ENCODE assay signal across 8 mouse cellular contexts in the genomic region with DNA sequence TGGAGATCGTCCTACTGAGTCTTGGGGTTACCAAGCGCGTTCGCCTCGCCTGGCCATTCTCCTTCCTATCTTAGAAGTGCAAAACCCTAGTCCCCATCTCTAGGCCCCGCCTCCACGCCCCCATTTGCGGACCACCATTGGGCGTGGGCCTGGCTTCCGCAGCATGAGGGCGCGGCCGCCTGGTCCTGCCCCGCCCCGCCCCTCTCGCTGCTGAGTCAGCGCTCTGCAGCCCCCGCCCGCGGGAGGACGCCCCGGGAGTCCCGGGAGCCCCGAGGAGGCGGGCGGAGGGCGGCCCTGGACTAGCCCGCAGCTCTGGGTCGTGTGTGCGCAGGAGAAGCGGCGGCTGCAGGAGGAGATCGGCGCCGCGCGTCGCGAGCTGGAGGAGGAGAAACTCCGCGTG. TPM values are rescaled to one million over a fixed set of nuclear protein-coding genes. Genes with fewer than 3 reads are reported as not detected.
DNase-seq lines count a peak whose midpoint lies in the region; ATAC-seq and TF ChIP-seq lines count a peak whose summit lies in the region.

No protein-coding gene starts in this region.

- WGBS in lung, embryonic 15.5 days: 2% methylated on average over 41 of the region's 41 CpGs
- WGBS in lung, adult 2 months: 3% methylated on average over 41 of the region's 41 CpGs
- 1% methylated on average over 41 of the region's 41 CpGs for WGBS in heart, embryonic 15.5 days
- WGBS in neural tube, embryonic 13.5 days: under 1% methylated on average over 41 of the region's 41 CpGs

- DNase-seq in lung, adult 2 months: no peak
- DNase-seq in brain, embryonic 14.5 days (ENCODE audit: low read depth): peak; percentile 84
- peak; percentile 76 for DNase-seq in liver
- no peak for DNase-seq in layer of hippocampus, adult 8-10 months (ENCODE audit: low spot score in 2 of 2)

- H3K27ac ChIP-seq in lung, embryonic 15.5 days: no peak overlapping the region
- H3K27ac ChIP-seq in heart, embryonic 15.5 days: no peak overlapping the region
- no peak overlapping the region for H3K27ac ChIP-seq in neural tube, embryonic 13.5 days (replicated peaks)

- no peaks in the 10 kb centered on the region for H3K9me3 ChIP-seq in lung, embryonic 15.5 days
- H3K9me3 ChIP-seq in heart, embryonic 15.5 days (replicated peaks): no peaks in the 10 kb centered on the region
- no peaks in the 10 kb centered on the region for H3K9me3 ChIP-seq in neural tube, embryonic 13.5 days

- peak; percentile 71; the same call in 1 of the 2 replicates for ATAC-seq in lung, embryonic 15.5 days (ENCODE audit: borderline replicate concordance, extremely low read depth, low FRiP score, low TSS enrichment)
- ATAC-seq in heart, embryonic 15.5 days (replicated peaks; ENCODE audit: insufficient number of reproducible peaks, insufficient read depth, low FRiP score, low read depth): no peak; the same call in 1 of the 2 replicates
- peak; percentile 78 for ATAC-seq in neural tube, embryonic 13.5 days (ENCODE audit: low read depth)
- no peak for ATAC-seq in erythroblast, adult 5-6 weeks (replicated peaks; ENCODE audit: low FRiP score, poor library complexity, severe bottlenecking)

- no peak for TF ChIP-seq CTCF in lung, adult 2 months (IDR thresholded peaks at IDR 0.05; ENCODE audit: insufficient read depth, low read length)
- TF ChIP-seq CTCF in brain, embryonic 14.5 days (IDR thresholded peaks at IDR 0.05; ENCODE audit: borderline replicate concordance, extremely low read depth, insufficient read depth, insufficient read length): no peak

- peaks cover 45% of the 10 kb centered on the region for H3K4me1 ChIP-seq in lung, embryonic 15.5 days
- H3K4me1 ChIP-seq in lung, adult 2 months (ENCODE audit: control insufficient read depth, insufficient read depth, low read length): no peaks in the 10 kb centered on the region; the same call in none of the 2 replicates
- peaks cover 46% of the 10 kb centered on the region for H3K4me1 ChIP-seq in heart, embryonic 15.5 days (replicated peaks)
- H3K4me1 ChIP-seq in neural tube, embryonic 13.5 days (replicated peaks): 0 out of 2 replicates have a peak, but pooled peaks cover 16% of the 10 kb centered on the region

- H3K27me3 ChIP-seq in lung, embryonic 15.5 days: peaks cover 38% of the 10 kb centered on the region
- H3K27me3 ChIP-seq in heart, embryonic 15.5 days: peaks cover 53% of the 10 kb centered on the region
- peaks cover 65% of the 10 kb centered on the region for H3K27me3 ChIP-seq in neural tube, embryonic 13.5 days

- H3K9ac ChIP-seq in lung, embryonic 15.5 days: peak overlapping the region; percentile 14
- peak overlapping the region; percentile 43; the same call in 1 of the 2 replicates for H3K9ac ChIP-seq in heart, embryonic 15.5 days
- H3K9ac ChIP-seq in neural tube, embryonic 13.5 days: peak overlapping the region; percentile 73

- H3K4me3 ChIP-seq in lung, embryonic 15.5 days: peak overlapping the region; percentile 42
- H3K4me3 ChIP-seq in lung, adult 2 months (replicated peaks; ENCODE audit: extremely low read depth, low read depth, low read length): no peak overlapping the region
- peak overlapping the region; percentile 54 for H3K4me3 ChIP-seq in heart, embryonic 15.5 days
- H3K4me3 ChIP-seq in neural tube, embryonic 13.5 days: peak overlapping the region; percentile 49

- TF ChIP-seq POLR2A in lung, adult 2 months (IDR thresholded peaks at IDR 0.05; ENCODE audit: borderline replicate concordance, extremely low read depth, low read depth, low read length): no peak
- no peak for TF ChIP-seq POLR2A in brain, embryonic 14.5 days (IDR thresholded peaks at IDR 0.05; ENCODE audit: borderline replicate concordance, extremely low read depth, insufficient read depth, insufficient read length, poor library complexity, severe bottlenecking)

- peak overlapping the region; percentile 73 for H3K4me2 ChIP-seq in lung, embryonic 15.5 days
- peak overlapping the region; percentile 85 for H3K4me2 ChIP-seq in heart, embryonic 15.5 days
- H3K4me2 ChIP-seq in neural tube, embryonic 13.5 days: peak overlapping the region; percentile 80

- H3K36me3 ChIP-seq in lung, embryonic 15.5 days: no peaks in the 10 kb centered on the region
- H3K36me3 ChIP-seq in heart, embryonic 15.5 days: no peaks in the 10 kb centered on the region
- H3K36me3 ChIP-seq in neural tube, embryonic 13.5 days: no peaks in the 10 kb centered on the region

RNA-seq across cellular contexts. Expression of gene Palm3, which starts 4.6 kb away (rescaled TPM):
- polyA plus RNA-seq in lung, embryonic 15.5 days (2015; fragmentation: Nextera tagmentation; extraction: Ambion mirVana): 6.0 and 6.7 TPM in 2 replicates
- polyA plus RNA-seq in lung, adult 2 months (2012; rRNA removed): 0.42 and 0.89 TPM in 2 replicates
- 1.3 and 3.7 TPM in 2 replicates for polyA plus RNA-seq in brain, embryonic 14.5 days (2012; rRNA removed)
- 1.2 and 1.9 TPM in 2 replicates for polyA plus RNA-seq in heart, embryonic 15.5 days (2015; fragmentation: Nextera tagmentation; extraction: Ambion mirVana)
- polyA plus RNA-seq in neural tube, embryonic 13.5 days (2015; fragmentation: Nextera tagmentation; extraction: Ambion mirVana): 7.4 and 8.5 TPM in 2 replicates
- total RNA-seq in erythroblast, adult 5-6 weeks (2015; ENCODE audit: low replicate concordance): not detected in 2 replicates
- total RNA-seq in erythroblast, adult 5-6 weeks (2017; ENCODE audit: low replicate concordance): not detected in 2 replicates
- total RNA-seq in layer of hippocampus, adult 8-10 months (2022): 1 to 10 TPM; 3.3 to 5.0 (median 4.2) TPM

RNA-seq across cellular contexts. Expression of gene 2210011C24Rik, which starts 13.9 kb away (rescaled TPM):
- polyA plus RNA-seq in lung, embryonic 15.5 days (2015; fragmentation: Nextera tagmentation; extraction: Ambion mirVana): 2.2 and 2.6 TPM in 2 replicates
- polyA plus RNA-seq in lung, adult 2 months (2012; rRNA removed): 29.5 and 57.0 TPM in 2 replicates
- 0.07 and 0.35 TPM in 2 replicates for polyA plus RNA-seq in brain, embryonic 14.5 days (2012; rRNA removed)
- 0.31 and 0.57 TPM in 2 replicates for polyA plus RNA-seq in heart, embryonic 15.5 days (2015; fragmentation: Nextera tagmentation; extraction: Ambion mirVana)
- polyA plus RNA-seq in neural tube, embryonic 13.5 days (2015; fragmentation: Nextera tagmentation; extraction: Ambion mirVana): 1.0 TPM in 1 of 2 replicates, not detected in the other
- not detected in 2 replicates for total RNA-seq in erythroblast, adult 5-6 weeks (2015; ENCODE audit: low replicate concordance)
- total RNA-seq in erythroblast, adult 5-6 weeks (2017; ENCODE audit: low replicate concordance): not detected in 2 replicates
- total RNA-seq in layer of hippocampus, adult 8-10 months (2022): 1 to 10 TPM; 1.0 to 2.3 (median 1.5) TPM

RNA-seq across cellular contexts. Expression of gene Il27ra, which starts 16.5 kb away (rescaled TPM):
- polyA plus RNA-seq in lung, embryonic 15.5 days (2015; fragmentation: Nextera tagmentation; extraction: Ambion mirVana): 1.4 and 2.2 TPM in 2 replicates
- 7.5 and 8.4 TPM in 2 replicates for polyA plus RNA-seq in lung, adult 2 months (2012; rRNA removed)
- polyA plus RNA-seq in brain, embryonic 14.5 days (2012; rRNA removed): 0.48 and 0.50 TPM in 2 replicates
- polyA plus RNA-seq in heart, embryonic 15.5 days (2015; fragmentation: Nextera tagmentation; extraction: Ambion mirVana): 5.4 and 6.6 TPM in 2 replicates
- polyA plus RNA-seq in neural tube, embryonic 13.5 days (2015; fragmentation: Nextera tagmentation; extraction: Ambion mirVana): 0.43 and 0.56 TPM in 2 replicates
- total RNA-seq in erythroblast, adult 5-6 weeks (2015; ENCODE audit: low replicate concordance): 0.63 and 0.96 TPM in 2 replicates
- total RNA-seq in erythroblast, adult 5-6 weeks (2017; ENCODE audit: low replicate concordance): 0.17 TPM in 1 of 2 replicates, not detected in the other
- 1 to 10 TPM; 1.5 to 2.7 (median 1.8) TPM for total RNA-seq in layer of hippocampus, adult 8-10 months (2022)

RNA-seq across cellular contexts. Expression of gene Rln3, which starts 18.9 kb away (rescaled TPM):
- polyA plus RNA-seq in lung, embryonic 15.5 days (2015; fragmentation: Nextera tagmentation; extraction: Ambion mirVana): not detected in 2 replicates
- polyA plus RNA-seq in lung, adult 2 months (2012; rRNA removed): 0.22 and 0.71 TPM in 2 replicates
- polyA plus RNA-seq in brain, embryonic 14.5 days (2012; rRNA removed): 0.21 and 0.36 TPM in 2 replicates
- 0.39 TPM in 1 of 2 replicates, not detected in the other for polyA plus RNA-seq in heart, embryonic 15.5 days (2015; fragmentation: Nextera tagmentation; extraction: Ambion mirVana)
- polyA plus RNA-seq in neural tube, embryonic 13.5 days (2015; fragmentation: Nextera tagmentation; extraction: Ambion mirVana): not detected in 2 replicates
- not detected in 2 replicates for total RNA-seq in erythroblast, adult 5-6 weeks (2015; ENCODE audit: low replicate concordance)
- not detected in 2 replicates for total RNA-seq in erythroblast, adult 5-6 weeks (2017; ENCODE audit: low replicate concordance)
- not detected for total RNA-seq in layer of hippocampus, adult 8-10 months (2022)

RNA-seq across cellular contexts. Expression of gene 1700067K01Rik, which starts 24.6 kb away (rescaled TPM):
- polyA plus RNA-seq in lung, embryonic 15.5 days (2015; fragmentation: Nextera tagmentation; extraction: Ambion mirVana): 0.93 and 0.98 TPM in 2 replicates
- 0.35 and 0.36 TPM in 2 replicates for polyA plus RNA-seq in lung, adult 2 months (2012; rRNA removed)
- 0.27 and 0.37 TPM in 2 replicates for polyA plus RNA-seq in brain, embryonic 14.5 days (2012; rRNA removed)
- 0.74 and 0.90 TPM in 2 replicates for polyA plus RNA-seq in heart, embryonic 15.5 days (2015; fragmentation: Nextera tagmentation; extraction: Ambion mirVana)
- polyA plus RNA-seq in neural tube, embryonic 13.5 days (2015; fragmentation: Nextera tagmentation; extraction: Ambion mirVana): 0.62 and 0.87 TPM in 2 replicates
- total RNA-seq in erythroblast, adult 5-6 weeks (2015; ENCODE audit: low replicate concordance): 1.3 TPM in 1 of 2 replicates, not detected in the other
- total RNA-seq in erythroblast, adult 5-6 weeks (2017; ENCODE audit: low replicate concordance): 0.51 and 2.6 TPM in 2 replicates
- total RNA-seq in layer of hippocampus, adult 8-10 months (2022): under 1 TPM in 1 of 4 experiments, not detected in 3; 0.39 TPM

Comparison
In these comparisons a context has a peak if more than half of its experiments do, and no peak if none do; other contexts are left out.
1. ATAC-seq: peak in lung, embryonic 15.5 days (single experiment) and neural tube, embryonic 13.5 days (single experiment); none in heart, embryonic 15.5 days (single experiment) and erythroblast, adult 5-6 weeks (single experiment).
2. H3K9ac ChIP-seq: peak in every context shown above with its lines; median percentile 73 in neural tube, embryonic 13.5 days; 43 in heart, embryonic 15.5 days; 14 in lung, embryonic 15.5 days.
3. DNase-seq: peak in brain, embryonic 14.5 days (single experiment) and liver (single experiment); none in lung, adult 2 months (single experiment) and layer of hippocampus, adult 8-10 months (0 of 2).
4. Peak in every context shown above with its lines, with median percentiles within 50 percentile points of each other: H3K4me2 ChIP-seq.